Comparison of ENCODE assay signal across 8 mouse cellular contexts in genomic region chr11:62576530-62577152, GRCm38 (mm10). TPM values are rescaled to one million over a fixed set of nuclear protein-coding genes. Genes with fewer than 3 reads are reported as not detected.
DNase-seq lines count a peak whose midpoint lies in the region; ATAC-seq and TF ChIP-seq lines count a peak whose summit lies in the region.

No protein-coding gene starts in this region.

- no peak for TF ChIP-seq CTCF in heart, postnatal 0 days (IDR thresholded peaks at IDR 0.05; ENCODE audit: low read depth)

- no peak for ATAC-seq in kidney, embryonic 16.5 days (ENCODE audit: low FRiP score, low TSS enrichment)
- ATAC-seq in embryonic facial prominence, embryonic 12.5 days (ENCODE audit: insufficient number of reproducible peaks, insufficient read depth, low FRiP score, low TSS enrichment), result no peak
- no peak for ATAC-seq in heart, postnatal 0 days (ENCODE audit: insufficient read depth, low read depth)
- ATAC-seq in limb, embryonic 13.5 days (ENCODE audit: low FRiP score, low read depth), result no peak
- no peak for ATAC-seq in midbrain, embryonic 12.5 days (ENCODE audit: low FRiP score, low read depth)
- no peak for ATAC-seq in stomach, embryonic 16.5 days (ENCODE audit: insufficient read depth, low FRiP score)

- peaks cover 10% of the 10 kb centered on the region; the same call in 1 of the 2 replicates for H3K4me1 ChIP-seq in kidney, embryonic 16.5 days (ENCODE audit: insufficient read depth, low read length)
- H3K4me1 ChIP-seq in embryonic facial prominence, embryonic 12.5 days, result peaks cover 11% of the 10 kb centered on the region
- H3K4me1 ChIP-seq in heart, postnatal 0 days (ENCODE audit: control insufficient read depth, insufficient read depth), result no peaks in the 10 kb centered on the region
- H3K4me1 ChIP-seq in limb, embryonic 13.5 days, result peaks cover 11% of the 10 kb centered on the region
- H3K4me1 ChIP-seq in midbrain, embryonic 12.5 days, result peaks cover 10% of the 10 kb centered on the region; the same call in 1 of the 2 replicates
- peaks cover 7% of the 10 kb centered on the region; the same call in 1 of the 2 replicates for H3K4me1 ChIP-seq in stomach, embryonic 16.5 days (ENCODE audit: control insufficient read depth, insufficient read depth, low read length)

- peaks cover 4% of the 10 kb centered on the region for H3K27me3 ChIP-seq in kidney, embryonic 16.5 days (ENCODE audit: insufficient read depth, low read length)
- peaks cover 5% of the 10 kb centered on the region; the same call in 1 of the 2 replicates for H3K27me3 ChIP-seq in embryonic facial prominence, embryonic 12.5 days
- H3K27me3 ChIP-seq in heart, postnatal 0 days (ENCODE audit: control insufficient read depth, insufficient read depth, low read length), result no peaks in the 10 kb centered on the region
- peaks cover 13% of the 10 kb centered on the region for H3K27me3 ChIP-seq in limb, embryonic 13.5 days
- H3K27me3 ChIP-seq in midbrain, embryonic 12.5 days, result peaks cover 24% of the 10 kb centered on the region
- H3K27me3 ChIP-seq in stomach, embryonic 16.5 days (ENCODE audit: control insufficient read depth, insufficient read depth, low read length), result no peaks in the 10 kb centered on the region; the same call in 1 of the 2 replicates

- DNase-seq in kidney, adult 9 months, result no peak
- no peak for DNase-seq in heart, postnatal 0 days (ENCODE audit: low spot score)
- no peak for DNase-seq in retina, postnatal 1 day

- H3K9me3 ChIP-seq in kidney, embryonic 16.5 days (ENCODE audit: low read length), result 0 out of 2 replicates have a peak, but pooled peaks cover 2% of the 10 kb centered on the region
- H3K9me3 ChIP-seq in embryonic facial prominence, embryonic 12.5 days, result no peaks in the 10 kb centered on the region
- H3K9me3 ChIP-seq in heart, postnatal 0 days (replicated peaks; ENCODE audit: control insufficient read depth, low read length), result no peaks in the 10 kb centered on the region
- no peaks in the 10 kb centered on the region for H3K9me3 ChIP-seq in limb, embryonic 13.5 days
- no peaks in the 10 kb centered on the region for H3K9me3 ChIP-seq in midbrain, embryonic 12.5 days
- no peaks in the 10 kb centered on the region for H3K9me3 ChIP-seq in stomach, embryonic 16.5 days (replicated peaks; ENCODE audit: control insufficient read depth, low read length)

- H3K9ac ChIP-seq in kidney, embryonic 16.5 days (replicated peaks; ENCODE audit: low read length), result no peak overlapping the region
- H3K9ac ChIP-seq in embryonic facial prominence, embryonic 12.5 days, result no peak overlapping the region
- H3K9ac ChIP-seq in heart, postnatal 0 days (replicated peaks; ENCODE audit: low read depth, low read length), result no peak overlapping the region
- no peak overlapping the region for H3K9ac ChIP-seq in limb, embryonic 13.5 days
- peak overlapping the region; percentile 53; the same call in 1 of the 2 replicates for H3K9ac ChIP-seq in midbrain, embryonic 12.5 days (replicated peaks)
- H3K9ac ChIP-seq in stomach, embryonic 16.5 days (ENCODE audit: low read length), result peak overlapping the region; percentile 76

- H3K4me2 ChIP-seq in kidney, embryonic 16.5 days (replicated peaks; ENCODE audit: low read depth, low read length), result peak overlapping the region; percentile 99
- H3K4me2 ChIP-seq in embryonic facial prominence, embryonic 12.5 days (replicated peaks), result peak overlapping the region; percentile 99
- H3K4me2 ChIP-seq in heart, postnatal 0 days (ENCODE audit: low read depth, low read length), result peak overlapping the region; percentile 88
- peak overlapping the region; percentile 95 for H3K4me2 ChIP-seq in limb, embryonic 13.5 days (replicated peaks)
- H3K4me2 ChIP-seq in midbrain, embryonic 12.5 days (replicated peaks), result peak overlapping the region; percentile 92
- peak overlapping the region; percentile 99 for H3K4me2 ChIP-seq in stomach, embryonic 16.5 days (ENCODE audit: low read depth, low read length)

- peak overlapping the region; percentile 65 for H3K4me3 ChIP-seq in kidney, embryonic 16.5 days (ENCODE audit: low read length)
- no peak overlapping the region for H3K4me3 ChIP-seq in embryonic facial prominence, embryonic 12.5 days
- peak overlapping the region; percentile 55 for H3K4me3 ChIP-seq in heart, postnatal 0 days (ENCODE audit: low read depth, low read length)
- H3K4me3 ChIP-seq in limb, embryonic 13.5 days, result peak overlapping the region; percentile 49; the same call in 1 of the 2 replicates
- peak overlapping the region; percentile 55 for H3K4me3 ChIP-seq in midbrain, embryonic 12.5 days
- peak overlapping the region; percentile 65 for H3K4me3 ChIP-seq in stomach, embryonic 16.5 days (replicated peaks; ENCODE audit: low read length)

- H3K36me3 ChIP-seq in kidney, embryonic 16.5 days (ENCODE audit: insufficient read depth, low read length), result no peaks in the 10 kb centered on the region
- H3K36me3 ChIP-seq in embryonic facial prominence, embryonic 12.5 days, result no peaks in the 10 kb centered on the region
- no peaks in the 10 kb centered on the region for H3K36me3 ChIP-seq in heart, postnatal 0 days (replicated peaks; ENCODE audit: control insufficient read depth, insufficient read depth, low read length)
- H3K36me3 ChIP-seq in limb, embryonic 13.5 days, result no peaks in the 10 kb centered on the region
- no peaks in the 10 kb centered on the region for H3K36me3 ChIP-seq in midbrain, embryonic 12.5 days
- no peaks in the 10 kb centered on the region for H3K36me3 ChIP-seq in stomach, embryonic 16.5 days (ENCODE audit: control insufficient read depth, insufficient read depth, low read length)

- TF ChIP-seq EP300 in heart, postnatal 0 days (IDR thresholded peaks at IDR 0.05; ENCODE audit: low read depth), result no peak

- WGBS in kidney, embryonic 16.5 days, result 69% methylated on average over 16 of the region's 16 CpGs
- WGBS in embryonic facial prominence, embryonic 12.5 days, result 59% methylated on average over 16 of the region's 16 CpGs
- 52% methylated on average over 16 of the region's 16 CpGs for WGBS in heart, postnatal 0 days
- 66% methylated on average over 16 of the region's 16 CpGs for WGBS in limb, embryonic 13.5 days
- WGBS in midbrain, embryonic 12.5 days, result 63% methylated on average over 16 of the region's 16 CpGs
- WGBS in stomach, embryonic 16.5 days, result 55% methylated on average over 16 of the region's 16 CpGs

- no peak overlapping the region for H3K27ac ChIP-seq in kidney, embryonic 16.5 days (ENCODE audit: low read length)
- no peak overlapping the region for H3K27ac ChIP-seq in embryonic facial prominence, embryonic 12.5 days
- peak overlapping the region; percentile 19; the same call in 1 of the 2 replicates for H3K27ac ChIP-seq in heart, postnatal 0 days (ENCODE audit: low read depth)
- H3K27ac ChIP-seq in limb, embryonic 13.5 days, result no peak overlapping the region
- H3K27ac ChIP-seq in midbrain, embryonic 12.5 days (replicated peaks), result no peak overlapping the region
- no peak overlapping the region for H3K27ac ChIP-seq in stomach, embryonic 16.5 days (ENCODE audit: low read length)

RNA-seq across cellular contexts. Expression of gene Trpv2, which starts 2.4 kb away (rescaled TPM):
- 4.6 and 6.6 TPM in 2 replicates for polyA plus RNA-seq in kidney, embryonic 16.5 days (2015; fragmentation: Nextera tagmentation; extraction: Ambion mirVana)
- polyA plus RNA-seq in embryonic facial prominence, embryonic 12.5 days (2016; fragmentation: Nextera tagmentation; extraction: Ambion mirVana), result 4.5 and 5.9 TPM in 2 replicates
- 6.4 and 7.7 TPM in 2 replicates for total RNA-seq in heart, postnatal 0 days (2014; rRNA removed; ENCODE audit: low replicate concordance)
- 2.6 and 3.0 TPM in 2 replicates for polyA plus RNA-seq in heart, postnatal 0 days (2015; fragmentation: Nextera tagmentation; extraction: Ambion mirVana)
- polyA plus RNA-seq in limb, embryonic 13.5 days (2015; fragmentation: Nextera tagmentation; extraction: Ambion mirVana), result 1.4 and 2.4 TPM in 2 replicates
- 10.9 and 12.7 TPM in 2 replicates for polyA plus RNA-seq in midbrain, embryonic 12.5 days (2016; fragmentation: Nextera tagmentation; extraction: Ambion mirVana)
- polyA plus RNA-seq in stomach, embryonic 16.5 days (2015; fragmentation: Nextera tagmentation; extraction: Ambion mirVana), result 20.9 and 22.2 TPM in 2 replicates

RNA-seq across cellular contexts. Expression of gene Ubb, which starts 25.7 kb away (rescaled TPM):
- 3,284 and 3,391 TPM in 2 replicates for polyA plus RNA-seq in kidney, embryonic 16.5 days (2015; fragmentation: Nextera tagmentation; extraction: Ambion mirVana)
- 3,442 and 3,474 TPM in 2 replicates for polyA plus RNA-seq in embryonic facial prominence, embryonic 12.5 days (2016; fragmentation: Nextera tagmentation; extraction: Ambion mirVana)
- 704 and 828 TPM in 2 replicates for total RNA-seq in heart, postnatal 0 days (2014; rRNA removed; ENCODE audit: low replicate concordance)
- 1,871 and 2,053 TPM in 2 replicates for polyA plus RNA-seq in heart, postnatal 0 days (2015; fragmentation: Nextera tagmentation; extraction: Ambion mirVana)
- polyA plus RNA-seq in limb, embryonic 13.5 days (2015; fragmentation: Nextera tagmentation; extraction: Ambion mirVana), result 3,843 and 3,876 TPM in 2 replicates
- 3,778 and 3,810 TPM in 2 replicates for polyA plus RNA-seq in midbrain, embryonic 12.5 days (2016; fragmentation: Nextera tagmentation; extraction: Ambion mirVana)
- polyA plus RNA-seq in stomach, embryonic 16.5 days (2015; fragmentation: Nextera tagmentation; extraction: Ambion mirVana), result 2,665 and 2,674 TPM in 2 replicates

RNA-seq across cellular contexts. Expression of gene Cenpv, which starts 37.6 kb away (rescaled TPM):
- 7.6 and 17.7 TPM in 2 replicates for polyA plus RNA-seq in kidney, embryonic 16.5 days (2015; fragmentation: Nextera tagmentation; extraction: Ambion mirVana)
- 47.1 and 48.1 TPM in 2 replicates for polyA plus RNA-seq in embryonic facial prominence, embryonic 12.5 days (2016; fragmentation: Nextera tagmentation; extraction: Ambion mirVana)
- total RNA-seq in heart, postnatal 0 days (2014; rRNA removed; ENCODE audit: low replicate concordance), result 19.1 and 111 TPM in 2 replicates
- polyA plus RNA-seq in heart, postnatal 0 days (2015; fragmentation: Nextera tagmentation; extraction: Ambion mirVana), result 13.1 and 14.6 TPM in 2 replicates
- polyA plus RNA-seq in limb, embryonic 13.5 days (2015; fragmentation: Nextera tagmentation; extraction: Ambion mirVana), result 23.6 and 26.8 TPM in 2 replicates
- polyA plus RNA-seq in midbrain, embryonic 12.5 days (2016; fragmentation: Nextera tagmentation; extraction: Ambion mirVana), result 73.6 and 86.9 TPM in 2 replicates
- 4.2 and 5.7 TPM in 2 replicates for polyA plus RNA-seq in stomach, embryonic 16.5 days (2015; fragmentation: Nextera tagmentation; extraction: Ambion mirVana)

Comparison
In these comparisons a context has a peak if more than half of its experiments do, and no peak if none do; other contexts are left out.
1. H3K9ac ChIP-seq: peak in midbrain, embryonic 12.5 days (single experiment) and stomach, embryonic 16.5 days (single experiment); none in kidney, embryonic 16.5 days (single experiment), embryonic facial prominence, embryonic 12.5 days (single experiment), heart, postnatal 0 days (single experiment) and limb, embryonic 13.5 days (single experiment).
2. Peak in every context shown above with its lines, with median percentiles within 50 percentile points of each other: H3K4me2 ChIP-seq.